Mouse (Mus musculus) CD8-positive naive resting alpha-beta T cell, adult 2 months (primary cell): Measurements from ENCODE around the gene Cdcp2.

ENCODE experiments used
- DNase-seq, 2 experiments: peaks; one replicate each; pipeline ENCODE4 v3.0.0; 2022; ENCODE audit warnings: low read depth in 2 of 2, low spot score in 2 of 2

Cdcp2 gene

GRCm38 (mm10) chr4:107129373-107129772 is 32.7 kb downstream of the Cdcp2 start:
- DNase-seq: no peak

GRCm38 (mm10) chr4:107130534-107130933 is 33.8 kb downstream of the Cdcp2 start:
- DNase-seq: no peak

- no peak for DNase-seq
Observed at GRCm38 (mm10) chr4:107134891-107135290, 38.2 kb downstream of the Cdcp2 start.

- DNase-seq: no peak
Observed at GRCm38 (mm10) chr4:107135663-107136062, 39.0 kb downstream of the Cdcp2 start.

GRCm38 (mm10) chr4:107136531-107136930 is 39.8 kb downstream of the Cdcp2 start:
- DNase-seq: no peak

- DNase-seq: no peak
Observed at GRCm38 (mm10) chr4:107138948-107139835, 42.5 kb downstream of the Cdcp2 start.

GRCm38 (mm10) chr4:107139836-107140631 is 43.3 kb downstream of the Cdcp2 start:
- DNase-seq: no peak

- DNase-seq: no peak
Observed at GRCm38 (mm10) chr4:107143511-107143910, 46.8 kb downstream of the Cdcp2 start.

- no peak for DNase-seq
Observed at GRCm38 (mm10) chr4:107150991-107151390, 54.3 kb downstream of the Cdcp2 start.

GRCm38 (mm10) chr4:107152571-107152970 is 55.9 kb downstream of the Cdcp2 start:
- DNase-seq: no peak

- no peak for DNase-seq
Observed at GRCm38 (mm10) chr4:107156983-107157401, 60.3 kb downstream of the Cdcp2 start.

GRCm38 (mm10) chr4:107159166-107159773 is 62.6 kb downstream of the Cdcp2 start:
- DNase-seq: no peak

- no peak for DNase-seq
Observed at GRCm38 (mm10) chr4:107160181-107160580, 63.5 kb downstream of the Cdcp2 start.
